In the genomic region with DNA sequence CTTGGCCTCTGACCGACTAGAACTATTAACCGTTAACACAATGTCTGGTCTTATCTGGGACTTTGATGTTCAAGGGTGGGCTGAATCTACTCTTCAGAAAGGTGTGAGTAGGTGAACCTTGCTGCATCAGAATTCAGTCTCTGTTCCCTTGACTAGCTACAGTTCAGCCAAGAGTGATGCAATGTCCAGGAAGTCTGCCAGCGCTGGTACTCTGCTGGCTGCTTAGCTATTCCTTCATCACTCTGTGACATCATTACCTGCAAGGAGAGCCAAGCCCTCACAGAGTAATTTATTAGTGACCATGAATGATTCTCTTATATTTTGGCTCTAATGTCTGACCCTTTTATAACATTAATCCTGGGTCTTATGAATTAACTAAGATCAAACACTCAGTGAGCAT, we compare ENCODE assay signal across 11 mouse cellular contexts.
DNase-seq lines count a peak whose midpoint lies in the region; ATAC-seq and TF ChIP-seq lines count a peak whose summit lies in the region.
"Had no signal": no experiment of that assay in that cellular context is flagged by ENCODE, and none has a peak within 500 bp of the region (broad histone marks: within the 10 kb centered on the region; RNA-seq: fewer than 3 reads in every experiment).

No protein-coding gene starts in this region.

- no peak overlapping the region for H3K4me2 ChIP-seq in forebrain, embryonic 13.5 days
- no peak overlapping the region for H3K4me2 ChIP-seq in forebrain, embryonic 12.5 days

- no peak for TF ChIP-seq CTCF in left cerebral cortex, adult 2 months (IDR thresholded peaks at IDR 0.05)

- peak; percentile 12 for DNase-seq in layer of hippocampus, adult 11-12 months (ENCODE audit: low spot score)
- no peak for DNase-seq in layer of hippocampus, adult 9-10 months (ENCODE audit: low spot score)
- peak; percentile 74 to 85 for DNase-seq in adrenal gland, postnatal 36 days
- DNase-seq in left cerebral cortex, adult 2 months (ENCODE audit: extremely low spot score in 1 of 2, low spot score in 2 of 2): peak; percentile 13 to 14
- no peak for DNase-seq in urinary bladder, postnatal 25 days (ENCODE audit: low spot score)
- no peak for DNase-seq in thymus, postnatal 36 days
- DNase-seq: spleen, adult 18-20 months had no signal

- H3K9ac ChIP-seq in forebrain, embryonic 13.5 days: no peak overlapping the region
- no peak overlapping the region for H3K9ac ChIP-seq in forebrain, embryonic 12.5 days

- no peaks in the 10 kb centered on the region for H3K4me1 ChIP-seq in forebrain, embryonic 13.5 days
- no peaks in the 10 kb centered on the region for H3K4me1 ChIP-seq in forebrain, embryonic 12.5 days

- no peaks in the 10 kb centered on the region for H3K9me3 ChIP-seq in forebrain, embryonic 13.5 days (replicated peaks)
- no peaks in the 10 kb centered on the region for H3K9me3 ChIP-seq in forebrain, embryonic 12.5 days

- intact Hi-C loops in left cerebral cortex, adult 2 months (cut with DNase I): no loop called here

- no peak overlapping the region for H3K27ac ChIP-seq in forebrain, embryonic 13.5 days
- H3K27ac ChIP-seq in forebrain, embryonic 12.5 days: no peak overlapping the region
- H3K27ac ChIP-seq in left cerebral cortex, adult 2 months: no peak overlapping the region

- H3K36me3 ChIP-seq in forebrain, embryonic 13.5 days (ENCODE audit: poor library complexity, severe bottlenecking): no peaks in the 10 kb centered on the region
- H3K36me3 ChIP-seq in forebrain, embryonic 12.5 days (replicated peaks): no peaks in the 10 kb centered on the region

- H3K4me3 ChIP-seq in forebrain, embryonic 13.5 days: no peak overlapping the region
- H3K4me3 ChIP-seq in forebrain, embryonic 12.5 days (replicated peaks): no peak overlapping the region
- H3K4me3 ChIP-seq in left cerebral cortex, adult 2 months: no peak overlapping the region

- no peaks in the 10 kb centered on the region for H3K27me3 ChIP-seq in forebrain, embryonic 13.5 days
- H3K27me3 ChIP-seq in forebrain, embryonic 12.5 days: no peaks in the 10 kb centered on the region
- H3K27me3 ChIP-seq: CH12.LX had no signal

- ATAC-seq in forebrain, embryonic 13.5 days: peak; percentile 82
- no peak for ATAC-seq in forebrain, embryonic 12.5 days (ENCODE audit: low FRiP score)
- ATAC-seq: inflammation-experienced regulatory T-cells, adult 6 months had no signal

- 85% methylated on average over 3 of the region's 3 CpGs for WGBS in forebrain, embryonic 13.5 days
- 92% methylated on average over 3 of the region's 3 CpGs for WGBS in forebrain, embryonic 12.5 days

Comparison
In these comparisons a context has a peak if more than half of its experiments do, and no peak if none do; other contexts are left out.
1. DNase-seq: peak in layer of hippocampus, adult 11-12 months (single experiment), adrenal gland, postnatal 36 days (2 of 2) and left cerebral cortex, adult 2 months (2 of 2); none in layer of hippocampus, adult 9-10 months (single experiment), urinary bladder, postnatal 25 days (single experiment) and thymus, postnatal 36 days (0 of 2).